Mouse (Mus musculus) inflammation-experienced regulatory T-cells (primary cell): Measurements from ENCODE around the gene Mrgprg. TPM values are rescaled to one million over a fixed set of nuclear protein-coding genes. Genes with fewer than 3 reads are reported as not detected.

Experiments
- polyA plus RNA-seq, 2 experiments: library from polyadenylated mRNA; unstranded; fragments of 100-300 nt; shearing (Covaris generic); gene quantifications; one replicate each; pipeline ENCODE4 v1.2.1; 2017

Mrgprg gene
- 1 to 10 TPM in 1 of 2 experiments, under 1 TPM in 1; 0.11 to 1.9 TPM for polyA plus RNA-seq

DNA sequence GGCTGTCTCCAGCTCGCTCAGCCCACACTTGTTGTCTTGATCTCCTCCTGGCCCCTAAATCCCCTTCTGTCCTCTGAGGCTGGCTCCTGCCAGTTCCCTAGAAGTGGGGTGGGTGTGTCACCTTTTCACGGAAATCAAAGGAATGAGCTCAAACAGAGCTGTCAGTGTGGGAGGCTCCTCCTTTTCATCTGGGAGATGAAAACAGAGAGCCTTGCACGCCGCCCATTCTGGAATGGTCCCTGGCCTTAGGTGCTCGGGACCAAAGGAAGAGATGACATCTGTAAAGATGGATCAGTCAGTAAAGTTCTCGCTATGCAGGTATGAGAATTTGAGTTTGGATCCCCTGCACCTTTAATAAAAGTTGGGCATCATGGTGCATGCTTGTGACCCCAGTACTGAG is at the start of gene Mrgprg:
Mrgprg (minus strand) TSS at position 101 of the 400 bp plus-strand sequence.

DNA sequence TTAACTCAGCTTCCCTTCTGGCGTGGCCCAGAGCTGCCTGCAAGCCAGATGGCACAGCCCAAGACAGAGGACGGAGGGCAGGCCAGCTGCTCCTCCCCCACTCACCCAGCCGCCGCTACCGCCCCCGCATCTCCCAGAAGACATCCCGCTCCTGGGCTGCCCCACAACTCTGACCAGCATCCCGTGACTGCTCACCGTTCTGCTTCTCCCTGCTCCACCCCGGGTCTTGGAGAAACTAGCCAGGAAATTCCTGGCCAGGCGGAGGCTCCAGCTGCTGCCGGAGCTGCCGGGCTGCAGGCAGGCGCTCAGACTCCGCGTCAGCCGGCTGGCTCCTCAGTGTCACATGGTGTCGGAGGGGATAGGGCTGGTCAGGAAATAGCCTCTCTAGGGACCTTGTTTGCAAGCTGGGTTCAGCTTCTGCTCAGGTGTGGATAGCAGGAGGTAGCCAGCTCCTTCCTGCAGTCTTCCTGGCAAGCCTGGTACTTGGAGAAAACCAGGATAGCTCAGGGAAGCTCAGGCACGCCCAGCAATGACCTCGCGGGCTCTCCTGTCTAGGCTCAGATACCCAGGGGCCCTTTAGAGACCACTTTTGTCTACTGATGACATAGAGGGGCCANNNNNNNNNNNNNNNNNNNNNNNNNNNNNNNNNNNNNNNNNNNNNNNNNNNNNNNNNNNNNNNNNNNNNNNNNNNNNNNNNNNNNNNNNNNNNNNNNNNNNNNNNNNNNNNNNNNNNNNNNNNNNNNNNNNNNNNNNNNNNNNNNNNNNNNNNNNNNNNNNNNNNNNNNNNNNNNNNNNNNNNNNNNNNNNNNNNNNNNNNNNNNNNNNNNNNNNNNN is 17.4 kb upstream of the Mrgprg start, which contains the start of gene Mrgpre:
Mrgpre (minus strand) TSS at position 505 of the 834 bp plus-strand sequence.

DNA sequence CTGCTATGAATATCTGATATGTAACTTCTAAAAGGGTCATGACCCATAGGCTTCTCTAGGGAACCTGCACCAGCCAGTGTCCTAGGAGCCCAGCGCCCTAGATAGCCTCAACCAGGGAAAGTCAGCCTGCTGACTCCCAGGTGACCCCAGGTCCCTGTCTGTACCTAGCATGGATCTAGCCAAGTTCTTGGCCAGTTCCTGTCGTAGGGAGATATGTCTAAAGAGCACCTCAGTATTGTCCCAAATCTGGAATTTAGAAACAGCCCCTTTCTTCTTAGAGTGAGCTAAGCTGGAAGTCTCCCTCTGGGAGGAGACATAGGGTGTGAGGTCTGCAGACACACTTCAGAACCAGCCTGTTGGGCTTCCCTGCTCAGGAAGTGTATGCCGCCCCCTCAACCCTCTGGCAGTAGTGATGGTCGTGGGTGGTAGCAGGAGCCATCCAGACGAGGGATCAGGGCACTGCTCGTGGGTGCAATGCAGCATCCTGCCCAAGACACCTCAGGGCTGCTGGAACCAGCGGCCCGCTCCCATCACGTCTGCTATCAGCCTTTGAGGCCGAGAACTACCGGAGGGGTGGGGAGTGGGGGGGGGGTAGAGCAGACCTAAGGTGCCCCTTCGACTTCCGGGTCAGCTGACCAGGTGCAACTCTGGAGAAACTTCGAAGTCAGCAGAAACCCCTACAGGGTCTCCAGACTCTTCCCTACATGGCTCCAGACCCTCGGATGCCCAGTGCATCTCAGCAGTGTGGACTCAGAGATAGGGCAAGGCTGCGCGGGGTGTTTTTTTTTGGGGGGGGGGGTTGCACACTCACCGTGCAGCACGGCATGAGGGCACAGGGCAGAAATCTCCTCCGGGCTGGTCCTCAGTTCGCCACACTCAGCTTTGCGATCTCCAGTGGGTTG is 10.4 kb downstream of the Mrgprg start, which contains the start of gene Osbpl5:
Osbpl5 (minus strand) TSS at position 861 of the 902 bp plus-strand sequence.

Other genes starting within 250 kb of the Mrgprg start
- gene Nap1l4, start 217.9 kb downstream of the Mrgprg start, polyA plus RNA-seq: 100 to 1,000 TPM; 252 to 293 TPM
- 10 to 100 TPM; 39.5 to 55.5 TPM for gene Cars, start 166.9 kb downstream of the Mrgprg start, polyA plus RNA-seq
- 10 to 100 TPM; 19.9 to 29.6 TPM for gene Tnfrsf26, start 138.3 kb downstream of the Mrgprg start, polyA plus RNA-seq
- 10 to 100 TPM; 24.5 to 24.8 TPM for gene Tnfrsf22, start 117.3 kb downstream of the Mrgprg start, polyA plus RNA-seq
- 1 to 10 TPM; 2.8 to 4.2 TPM for gene Tnfrsf23, start 81.1 kb downstream of the Mrgprg start, polyA plus RNA-seq
- 10 to 100 TPM; 31.0 to 64.1 TPM for gene Osbpl5, start 10.0 kb downstream of the Mrgprg start, polyA plus RNA-seq
- gene Mrgpre, start 17.5 kb upstream of the Mrgprg start, polyA plus RNA-seq: 10 to 100 TPM in 1 of 2 experiments, 1 to 10 TPM in 1; 6.8 to 10.9 TPM
- 10 to 100 TPM; 17.6 to 20.9 TPM for gene Nadsyn1, start 55.9 kb upstream of the Mrgprg start, polyA plus RNA-seq
- gene Dhcr7, start 56.2 kb upstream of the Mrgprg start, polyA plus RNA-seq: 10 to 100 TPM; 36.5 to 42.8 TPM
- under 1 TPM; 0.16 to 0.43 TPM for gene Gm498, start 99.8 kb upstream of the Mrgprg start, polyA plus RNA-seq
- gene Shank2, start 234.9 kb upstream of the Mrgprg start, polyA plus RNA-seq: under 1 TPM in 1 of 2 experiments, not detected in 1; 0.45 TPM